Mouse (Mus musculus) neural tube, embryonic 11.5 days (tissue): ENCODE data around the gene Lsm11. TPM values are rescaled to one million over a fixed set of nuclear protein-coding genes. Genes with fewer than 3 reads are reported as not detected.

Experiments used
- ATAC-seq: fragments of 200-750 bp; cut with Nextera tagmentation; 2 replicates; pipeline ENCODE4 v1.8.0; 2017; ENCODE audit warnings: moderate number of reproducible peaks, mild to moderate bottlenecking, moderate TSS enrichment, moderate library complexity; ENCODE audit not compliant: insufficient read depth, low FRiP score, low TSS enrichment
- DNase-seq: peaks from one replicate; pipeline ENCODE4 v3.0.0-alpha.2; 2015; ENCODE audit warnings: low spot score
- H3K27ac ChIP-seq: fragments of 300-500 bp; sonication (generic); 2 replicates; pipeline ENCODE4 v1.5.1; 2014; ENCODE audit warnings: low read depth, mild to moderate bottlenecking, low read length
- H3K27me3 ChIP-seq: fragments of 300-500 bp; sonication (generic); 2 replicates; pipeline ENCODE4 v1.6.1; 2014; ENCODE audit warnings: mild to moderate bottlenecking, low read length, mixed read lengths; ENCODE audit not compliant: control insufficient read depth, insufficient read depth
- H3K36me3 ChIP-seq: fragments of 300-500 bp; sonication (generic); 2 replicates; pipeline ENCODE4 v1.6.1; 2014; ENCODE audit warnings: mild to moderate bottlenecking, low read length, moderate library complexity, mixed read lengths; ENCODE audit not compliant: control insufficient read depth, insufficient read depth
- H3K4me1 ChIP-seq: fragments of 300-500 bp; sonication (generic); 2 replicates; pipeline ENCODE4 v1.6.1; 2014; ENCODE audit warnings: low read length, mixed read lengths; ENCODE audit not compliant: control insufficient read depth, insufficient read depth
- H3K4me2 ChIP-seq: fragments of 300-500 bp; sonication (generic); 2 replicates; pipeline ENCODE4 v1.6.1; 2014; ENCODE audit warnings: low read depth, mild to moderate bottlenecking, moderate library complexity
- H3K4me3 ChIP-seq: fragments of 300-500 bp; sonication (generic); 2 replicates; pipeline ENCODE4 v1.5.1; 2014; ENCODE audit warnings: low read depth, low read length
- H3K9ac ChIP-seq: fragments of 300-500 bp; sonication (generic); 2 replicates; pipeline ENCODE4 v1.6.1; 2014; ENCODE audit warnings: mild to moderate bottlenecking, low read length
- H3K9me3 ChIP-seq: fragments of 300-500 bp; sonication (generic); 2 replicates; pipeline ENCODE4 v1.6.1; 2016; ENCODE audit warnings: low read length; ENCODE audit not compliant: control insufficient read depth
- WGBS: fragments of 180-500 bp; shearing (Covaris S2); extraction: QIAGEN DNeasy Blood & Tissue Kit; methylation state at CpG from one replicate; pipeline ENCODE4 v1.1.7; 2014; 5-methylcytosine and 5-hydroxymethylcytosine counted together
- polyA plus RNA-seq: library from polyadenylated mRNA; unstranded; fragments of >200 nt; fragmentation: Nextera tagmentation; extraction: Ambion mirVana; gene quantifications from 2 replicates; pipeline ENCODE4 v1.2.1, GENCODE M21; 2014

Lsm11 gene
- polyA plus RNA-seq, 1 experiment from 2014 or later, result 11.3 TPM

DNA sequence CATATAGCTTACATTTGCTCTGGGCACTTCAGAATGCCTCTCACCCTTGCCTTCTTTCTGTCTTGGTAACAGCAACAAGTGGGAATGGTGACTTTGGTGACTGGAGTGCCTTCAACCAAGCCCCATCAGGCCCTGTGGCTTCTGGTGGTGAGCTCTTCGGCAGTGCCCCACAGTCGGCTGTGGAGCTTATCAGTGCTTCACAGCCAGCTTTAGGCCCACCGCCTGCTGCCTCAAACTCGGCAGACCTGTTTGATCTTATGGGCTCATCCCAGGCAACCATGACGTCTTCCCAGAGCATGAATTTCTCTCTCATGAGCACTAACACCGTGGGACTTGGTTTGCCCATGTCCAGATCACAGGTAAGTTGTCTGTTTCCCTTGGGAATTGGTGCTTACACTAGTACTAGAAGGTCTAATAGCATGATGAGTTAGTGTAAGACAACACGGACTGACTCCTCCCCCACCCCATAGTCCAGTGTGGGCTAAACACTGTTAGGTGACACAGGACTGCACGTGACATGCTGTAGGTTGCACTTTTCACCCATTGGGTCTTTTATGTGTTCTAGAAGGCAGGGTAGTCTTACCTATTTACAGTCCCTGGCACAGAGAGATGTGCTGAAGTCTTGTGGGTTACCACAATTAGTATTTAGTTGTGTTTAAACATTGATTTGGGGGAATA, 38.5 kb downstream of the Lsm11 start:
- H3K36me3 ChIP-seq, result peaks cover 13% of the 10 kb centered on the region

GRCm38 (mm10) chr11:45900233-45901015, 44.3 kb downstream of the Lsm11 start:
- Histone ChIP-seq H3K27ac (no peak overlapping the region), H3K4me3 (no peak overlapping the region), H3K4me1 (no peaks in the 10 kb centered on the region), H3K9me3 (no peaks in the 10 kb centered on the region), H3K4me2 (no peak overlapping the region), H3K9ac (no peak overlapping the region), H3K36me3 (peaks cover 4% of the 10 kb centered on the region), H3K27me3 (no peaks in the 10 kb centered on the region)
- DNase-seq (no peak), ATAC-seq (no peak)
- 76% methylated on average over 11 of the region's 11 CpGs for WGBS

More for the DNA sequence above, 38.5 kb downstream of the Lsm11 start:
- ATAC-seq (no peak), DNase-seq (no peak)
- Histone ChIP-seq H3K27ac (no peak overlapping the region), H3K9me3 (no peaks in the 10 kb centered on the region), H3K27me3 (no peaks in the 10 kb centered on the region), H3K4me2 (no peak overlapping the region), H3K9ac (no peak overlapping the region), H3K4me3 (no peak overlapping the region), H3K4me1 (no peaks in the 10 kb centered on the region)
- 92% methylated on average over 8 of the region's 8 CpGs for WGBS

GRCm38 (mm10) chr11:45897392-45897791, 47.3 kb downstream of the Lsm11 start:
- no peaks in the 10 kb centered on the region for H3K27me3 ChIP-seq
- ATAC-seq, result no peak

GRCm38 (mm10) chr11:45892861-45893360, 51.8 kb downstream of the Lsm11 start:
- H3K4me1 ChIP-seq, result no peaks in the 10 kb centered on the region
- H3K36me3 ChIP-seq, result peaks cover 7% of the 10 kb centered on the region
- no peak overlapping the region for H3K4me2 ChIP-seq
- no peak overlapping the region for H3K9ac ChIP-seq
- ATAC-seq, result no peak
- WGBS, result 98% methylated on average over 5 of the region's 5 CpGs
- no peaks in the 10 kb centered on the region for H3K9me3 ChIP-seq
- DNase-seq, result no peak
- H3K27me3 ChIP-seq, result no peaks in the 10 kb centered on the region
- no peak overlapping the region for H3K4me3 ChIP-seq
- H3K27ac ChIP-seq, result no peak overlapping the region

More at GRCm38 (mm10) chr11:45897392-45897791, 47.3 kb downstream of the Lsm11 start:
- Histone ChIP-seq H3K4me3 (no peak overlapping the region), H3K4me1 (no peaks in the 10 kb centered on the region), H3K9ac (no peak overlapping the region), H3K4me2 (no peak overlapping the region), H3K9me3 (no peaks in the 10 kb centered on the region), H3K27ac (no peak overlapping the region), H3K36me3 (peaks cover 7% of the 10 kb centered on the region)
- no peak for DNase-seq
- 88% methylated on average over 2 of the region's 2 CpGs for WGBS

- H3K27me3 ChIP-seq, result no peaks in the 10 kb centered on the region
- no peak overlapping the region for H3K4me2 ChIP-seq
- no peaks in the 10 kb centered on the region for H3K4me1 ChIP-seq
- H3K27ac ChIP-seq, result no peak overlapping the region
- no peak overlapping the region for H3K4me3 ChIP-seq
- 87% methylated on average over 20 of the region's 20 CpGs for WGBS
- DNase-seq (no peak), ATAC-seq (no peak)
- no peak overlapping the region for H3K9ac ChIP-seq
- no peaks in the 10 kb centered on the region for H3K9me3 ChIP-seq
- H3K36me3 ChIP-seq, result peaks cover 7% of the 10 kb centered on the region
Observed at GRCm38 (mm10) chr11:45890423-45890822, 54.3 kb downstream of the Lsm11 start.

GRCm38 (mm10) chr11:45889981-45890380, 54.8 kb downstream of the Lsm11 start:
- no peak overlapping the region for H3K27ac ChIP-seq
- 92% methylated on average over 3 of the region's 3 CpGs for WGBS
- DNase-seq, result no peak

GRCm38 (mm10) chr11:45888471-45889030, 56.2 kb downstream of the Lsm11 start:
- 92% methylated on average over 9 of the region's 9 CpGs for WGBS
- H3K4me2 ChIP-seq, result no peak overlapping the region
- H3K36me3 ChIP-seq, result no peaks in the 10 kb centered on the region; the same call in 1 of the 2 replicates
- H3K27me3 ChIP-seq, result no peaks in the 10 kb centered on the region
- H3K27ac ChIP-seq, result no peak overlapping the region
- no peaks in the 10 kb centered on the region for H3K4me1 ChIP-seq
- H3K9me3 ChIP-seq, result no peaks in the 10 kb centered on the region
- DNase-seq (no peak), ATAC-seq (no peak)
- H3K9ac ChIP-seq, result no peak overlapping the region
- H3K4me3 ChIP-seq, result no peak overlapping the region

More at GRCm38 (mm10) chr11:45889981-45890380, 54.8 kb downstream of the Lsm11 start:
- Histone ChIP-seq H3K9ac (no peak overlapping the region), H3K27me3 (no peaks in the 10 kb centered on the region), H3K4me1 (no peaks in the 10 kb centered on the region), H3K36me3 (peaks cover 7% of the 10 kb centered on the region), H3K4me3 (no peak overlapping the region), H3K4me2 (no peak overlapping the region), H3K9me3 (no peaks in the 10 kb centered on the region)
- no peak for ATAC-seq

- ATAC-seq, result no peak
- no peaks in the 10 kb centered on the region for H3K36me3 ChIP-seq
- H3K9me3 ChIP-seq, result no peaks in the 10 kb centered on the region
Observed at GRCm38 (mm10) chr11:45886596-45886995, 58.1 kb downstream of the Lsm11 start.

More at GRCm38 (mm10) chr11:45886596-45886995, 58.1 kb downstream of the Lsm11 start:
- no peak for DNase-seq
- WGBS, result 90% methylated on average over 5 of the region's 5 CpGs
- H3K4me1 ChIP-seq, result no peaks in the 10 kb centered on the region
- no peak overlapping the region for H3K4me3 ChIP-seq
- H3K27ac ChIP-seq, result no peak overlapping the region
- H3K9ac ChIP-seq, result no peak overlapping the region
- H3K27me3 ChIP-seq, result no peaks in the 10 kb centered on the region
- H3K4me2 ChIP-seq, result no peak overlapping the region
